Mouse (Mus musculus): ENCODE measurements around the gene Zfp777. TPM values are rescaled to one million over a fixed set of nuclear protein-coding genes. Genes with fewer than 3 reads are reported as not detected.

The Zfp777 gene
- polyA plus RNA-seq (2017; shearing (Covaris generic)), result 2.0 TPM

GRCm38 (mm10) chr6:48048426-48049272, at the start of gene Zfp777:
Gene Zfp777 (minus strand): TSS chr6:48048911.

GRCm38 (mm10) chr6:48086471-48086878, 37.8 kb upstream of the Zfp777 start, which contains the start of gene Zfp746:
Gene Zfp746 (minus strand): TSS chr6:48086593.

Other genes with a start within 250 kb of the Zfp777 start
- 186 TPM for gene Pdia4, start 235.5 kb downstream of the Zfp777 start, polyA plus RNA-seq (2017; shearing (Covaris generic))
- 0.13 TPM for gene Zfp786, start 218.0 kb downstream of the Zfp777 start, polyA plus RNA-seq (2017; shearing (Covaris generic))
- 19.4 TPM for gene Zfp398, start 213.2 kb downstream of the Zfp777 start, polyA plus RNA-seq (2017; shearing (Covaris generic))
- 4.3 TPM for gene Zfp282, start 171.7 kb downstream of the Zfp777 start, polyA plus RNA-seq (2017; shearing (Covaris generic))
- gene Zfp212, start 128.4 kb downstream of the Zfp777 start, polyA plus RNA-seq (2017; shearing (Covaris generic)), result 19.3 TPM
- gene Zfp956, start 95.5 kb downstream of the Zfp777 start, polyA plus RNA-seq (2017; shearing (Covaris generic)), result 21.9 TPM
- gene Zfp746, start 37.7 kb upstream of the Zfp777 start, polyA plus RNA-seq (2017; shearing (Covaris generic)), result 3.9 TPM

Data from activated CD4-positive, CD25-positive, alpha-beta regulatory T cell, adult 9 weeks (primary cell).